Mouse (Mus musculus): ENCODE data around the gene Epn2. TPM values are rescaled to one million over a fixed set of nuclear protein-coding genes. Genes with fewer than 3 reads are reported as not detected.

Epn2 gene
- polyA plus RNA-seq, 2 experiments, result 1.7 to 1.9 TPM

DNA sequence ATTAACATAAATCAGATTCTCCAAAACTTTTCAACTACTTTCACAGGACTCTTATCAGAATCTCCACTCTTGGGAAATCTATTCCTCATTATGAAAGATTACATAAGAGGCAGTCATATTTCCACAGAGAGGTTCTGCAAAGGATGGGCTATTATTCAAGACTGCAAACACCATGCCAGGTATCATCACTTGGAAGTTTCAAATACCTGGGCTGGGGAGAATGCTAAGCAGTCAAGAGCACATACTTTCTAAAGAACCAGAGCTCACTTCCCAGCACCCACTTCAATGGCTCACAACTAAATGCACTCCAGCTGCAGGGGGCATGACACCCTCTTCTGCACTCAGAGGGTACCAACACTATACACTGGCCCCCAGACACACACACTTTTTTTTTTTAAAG, 2.1 kb downstream of the Epn2 start:
- H3K4me3 ChIP-seq (ENCODE audit: insufficient read depth in 1 of 2, low read depth in 2 of 2, low read length in 2 of 2), result no peak overlapping the region
- H3K36me3 ChIP-seq (replicated peaks; ENCODE audit: control insufficient read depth, insufficient read depth, low read depth), result no peaks in the 10 kb centered on the region
- H3K9ac ChIP-seq (replicated peaks), result no peak overlapping the region
- peaks cover 24% of the 10 kb centered on the region for H3K27me3 ChIP-seq (ENCODE audit: control insufficient read depth, insufficient read depth, low read length)
- DNase-seq (ENCODE audit: low read depth in 3 of 3, low spot score in 3 of 3) (no peak), ATAC-seq (ENCODE audit: insufficient read depth) (no peak)
- no peaks in the 10 kb centered on the region for H3K9me3 ChIP-seq (ENCODE audit: control insufficient read depth, low read length)
- no peak overlapping the region for H3K4me2 ChIP-seq (ENCODE audit: low read depth)
- no peak for TF ChIP-seq CTCF (IDR thresholded peaks at IDR 0.05; ENCODE audit: low read depth)
- no peak for TF ChIP-seq EP300 (IDR thresholded peaks at IDR 0.05; ENCODE audit: low read depth)
- H3K27ac ChIP-seq, result no peak overlapping the region
- no peaks in the 10 kb centered on the region for H3K4me1 ChIP-seq (replicated peaks; ENCODE audit: control insufficient read depth in 2 of 2, insufficient read depth in 2 of 2, low read length in 1 of 2)

DNA sequence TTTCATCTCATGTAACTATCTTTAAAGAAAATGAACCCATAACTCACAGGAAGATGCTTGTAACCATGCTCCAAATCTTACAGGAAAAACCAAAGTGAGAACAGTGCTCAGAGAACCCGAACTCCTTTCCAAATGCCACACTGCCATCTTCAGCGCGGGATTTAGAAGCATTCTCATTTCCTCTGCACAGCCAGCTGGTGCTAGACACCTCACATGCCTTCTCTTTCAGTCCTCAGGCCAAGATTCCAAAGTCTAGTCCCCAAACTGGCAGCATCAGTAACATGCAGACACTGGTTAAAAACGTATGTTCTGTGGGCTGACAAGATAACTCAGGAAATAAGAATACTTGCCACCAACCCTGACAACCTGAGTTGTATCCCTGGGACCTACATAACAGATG, 6.2 kb downstream of the Epn2 start:
- no peaks in the 10 kb centered on the region for H3K36me3 ChIP-seq (replicated peaks; ENCODE audit: control insufficient read depth, insufficient read depth, low read depth)
- no peaks in the 10 kb centered on the region for H3K4me1 ChIP-seq (replicated peaks; ENCODE audit: control insufficient read depth in 2 of 2, insufficient read depth in 2 of 2, low read length in 1 of 2)
- no peak for DNase-seq (ENCODE audit: low read depth in 3 of 3, low spot score in 3 of 3)
- TF ChIP-seq EP300 (IDR thresholded peaks at IDR 0.05; ENCODE audit: low read depth) (no peak), CTCF (IDR thresholded peaks at IDR 0.05; ENCODE audit: low read depth) (no peak)
- 49% methylated on average over 4 of the region's 4 CpGs for WGBS (ENCODE audit: insufficient replicate concordance)
- H3K27ac ChIP-seq, result no peak overlapping the region
- H3K9ac ChIP-seq (replicated peaks), result no peak overlapping the region
- peaks cover 13% of the 10 kb centered on the region for H3K27me3 ChIP-seq (ENCODE audit: control insufficient read depth, insufficient read depth, low read length)
- H3K4me3 ChIP-seq (ENCODE audit: insufficient read depth in 1 of 2, low read depth in 2 of 2, low read length in 2 of 2), result no peak overlapping the region
- no peak for ATAC-seq (ENCODE audit: insufficient read depth)
- H3K4me2 ChIP-seq (ENCODE audit: low read depth), result no peak overlapping the region
- no peaks in the 10 kb centered on the region for H3K9me3 ChIP-seq (ENCODE audit: control insufficient read depth, low read length)

DNA sequence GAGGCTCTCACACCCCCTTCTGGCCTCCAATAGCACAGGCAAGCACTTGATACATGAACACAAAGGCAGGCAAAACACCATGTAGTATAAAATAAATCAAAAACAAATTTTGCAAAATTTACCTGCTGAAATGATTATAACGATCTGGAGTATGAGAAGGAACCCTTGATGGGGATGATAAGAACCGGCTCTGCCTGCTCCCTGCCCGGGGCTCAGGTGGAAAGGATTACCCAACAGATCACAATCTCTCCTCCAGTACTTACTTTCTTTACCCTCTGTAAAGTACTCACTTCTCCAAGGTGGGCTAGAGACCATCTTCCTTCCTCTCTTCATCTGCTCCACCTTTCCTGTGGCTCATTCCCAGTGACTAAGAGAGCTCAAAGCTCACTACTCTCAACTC, 8.3 kb downstream of the Epn2 start:
- WGBS (ENCODE audit: insufficient replicate concordance), result 75% methylated on average over 3 of the region's 3 CpGs
- H3K36me3 ChIP-seq (replicated peaks; ENCODE audit: control insufficient read depth, insufficient read depth, low read depth), result no peaks in the 10 kb centered on the region
- H3K4me2 ChIP-seq (ENCODE audit: low read depth), result no peak overlapping the region
- H3K4me1 ChIP-seq (replicated peaks; ENCODE audit: control insufficient read depth in 2 of 2, insufficient read depth in 2 of 2, low read length in 1 of 2), result no peaks in the 10 kb centered on the region
- H3K27ac ChIP-seq, result no peak overlapping the region
- TF ChIP-seq CTCF (IDR thresholded peaks at IDR 0.05; ENCODE audit: low read depth) (no peak), EP300 (IDR thresholded peaks at IDR 0.05; ENCODE audit: low read depth) (no peak)
- DNase-seq (ENCODE audit: low read depth in 3 of 3, low spot score in 3 of 3) (no peak), ATAC-seq (ENCODE audit: insufficient read depth) (no peak)
- 0 out of 2 replicates have a peak, but pooled peaks cover under 1% of the 10 kb centered on the region for H3K27me3 ChIP-seq (ENCODE audit: control insufficient read depth, insufficient read depth, low read length)
- H3K9ac ChIP-seq (replicated peaks), result no peak overlapping the region
- no peak overlapping the region for H3K4me3 ChIP-seq (ENCODE audit: insufficient read depth in 1 of 2, low read depth in 2 of 2, low read length in 2 of 2)
- no peaks in the 10 kb centered on the region for H3K9me3 ChIP-seq (ENCODE audit: control insufficient read depth, low read length)

DNA sequence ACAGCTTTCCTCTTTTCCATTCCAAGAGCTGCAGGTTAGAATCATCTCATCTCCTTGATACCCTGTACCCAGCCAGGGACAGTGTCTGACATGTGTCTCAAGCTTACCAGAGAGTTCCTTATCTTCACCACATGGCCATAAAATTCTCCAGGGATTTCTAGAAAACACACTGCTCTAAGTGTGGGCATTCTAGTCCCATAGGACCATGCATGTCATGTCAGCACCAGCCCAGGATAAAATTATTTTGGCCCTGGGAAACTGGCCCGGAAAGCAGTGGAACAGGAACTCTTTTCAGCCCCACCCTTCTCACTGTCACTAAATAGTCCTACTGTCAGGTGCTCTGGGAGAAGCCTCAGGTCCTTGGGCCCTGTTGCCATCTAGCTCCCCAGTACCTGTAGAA, 9.8 kb downstream of the Epn2 start:
- TF ChIP-seq CTCF (IDR thresholded peaks at IDR 0.05; ENCODE audit: low read depth) (no peak), EP300 (IDR thresholded peaks at IDR 0.05; ENCODE audit: low read depth) (no peak)
- Histone ChIP-seq H3K9ac (replicated peaks) (no peak overlapping the region), H3K27me3 (ENCODE audit: control insufficient read depth, insufficient read depth, low read length) (no peaks in the 10 kb centered on the region; the same call in 1 of the 2 replicates), H3K4me1 (replicated peaks; ENCODE audit: control insufficient read depth in 2 of 2, insufficient read depth in 2 of 2, low read length in 1 of 2) (no peaks in the 10 kb centered on the region), H3K27ac (no peak overlapping the region), H3K4me2 (ENCODE audit: low read depth) (no peak overlapping the region), H3K36me3 (replicated peaks; ENCODE audit: control insufficient read depth, insufficient read depth, low read depth) (no peaks in the 10 kb centered on the region), H3K9me3 (ENCODE audit: control insufficient read depth, low read length) (no peaks in the 10 kb centered on the region), H3K4me3 (ENCODE audit: insufficient read depth in 1 of 2, low read depth in 2 of 2, low read length in 2 of 2) (no peak overlapping the region)
- no peak for DNase-seq (ENCODE audit: low read depth in 3 of 3, low spot score in 3 of 3)
- WGBS (ENCODE audit: insufficient replicate concordance), result 63% methylated on average over 1 of the region's 1 CpGs
- ATAC-seq (ENCODE audit: insufficient read depth), result no peak

DNA sequence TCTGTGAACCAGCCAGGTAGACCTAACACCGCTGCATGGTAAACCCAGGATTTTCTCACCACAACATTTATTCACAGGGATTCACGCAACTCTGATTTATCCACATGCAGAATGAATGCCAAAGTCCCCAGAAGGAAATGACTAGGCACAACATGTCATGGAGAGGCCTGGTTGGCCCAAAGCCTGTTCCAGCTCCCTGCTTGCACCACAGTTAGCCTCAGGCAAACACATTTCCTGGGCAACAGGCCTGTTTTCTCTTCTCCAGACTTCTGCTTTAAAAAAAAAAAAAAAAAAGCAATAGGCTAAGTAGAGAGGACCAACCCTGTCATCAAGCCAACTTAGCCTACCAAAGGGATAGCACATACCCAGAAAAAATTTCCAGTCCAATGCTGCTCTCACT, 14.9 kb downstream of the Epn2 start:
- H3K9ac ChIP-seq (replicated peaks), result no peak overlapping the region
- no peak overlapping the region for H3K4me2 ChIP-seq (ENCODE audit: low read depth)
- no peak overlapping the region for H3K27ac ChIP-seq
- H3K4me1 ChIP-seq (replicated peaks; ENCODE audit: control insufficient read depth in 2 of 2, insufficient read depth in 2 of 2, low read length in 1 of 2), result peaks cover 0 to 2% of the 10 kb centered on the region in 2 experiments; a peak in 2 of 4 replicates
- H3K4me3 ChIP-seq (ENCODE audit: insufficient read depth in 1 of 2, low read depth in 2 of 2, low read length in 2 of 2), result no peak overlapping the region
- no peaks in the 10 kb centered on the region for H3K36me3 ChIP-seq (replicated peaks; ENCODE audit: control insufficient read depth, insufficient read depth, low read depth)
- 50% methylated on average over 2 of the region's 2 CpGs for WGBS (ENCODE audit: insufficient replicate concordance)
- H3K27me3 ChIP-seq (ENCODE audit: control insufficient read depth, insufficient read depth, low read length), result no peaks in the 10 kb centered on the region; the same call in 1 of the 2 replicates
- TF ChIP-seq EP300 (IDR thresholded peaks at IDR 0.05; ENCODE audit: low read depth), result no peak
- TF ChIP-seq CTCF (IDR thresholded peaks at IDR 0.05; ENCODE audit: low read depth), result no peak
- no peak for ATAC-seq (ENCODE audit: insufficient read depth)
- H3K9me3 ChIP-seq (ENCODE audit: control insufficient read depth, low read length), result no peaks in the 10 kb centered on the region
- no peak for DNase-seq (ENCODE audit: low read depth in 3 of 3, low spot score in 3 of 3)
